Mouse (Mus musculus) stomach, postnatal 0 days (tissue): ENCODE measurements around the gene Maats1.
A peak's percentile ranks its signal among the peaks of the same experiment; 100 is the strongest.

Experiments used
- CTCF ChIP-seq: IDR thresholded peaks from 2 replicates; pipeline ENCODE4 v1.5.1; 2016; ENCODE audit warnings: antibody characterized with exemption, low read depth, mild to moderate bottlenecking, moderate library complexity
- EP300 ChIP-seq: optimal IDR thresholded peaks from 2 replicates; pipeline ENCODE3; 2016; ENCODE audit warnings: antibody characterized with exemption

DNA sequence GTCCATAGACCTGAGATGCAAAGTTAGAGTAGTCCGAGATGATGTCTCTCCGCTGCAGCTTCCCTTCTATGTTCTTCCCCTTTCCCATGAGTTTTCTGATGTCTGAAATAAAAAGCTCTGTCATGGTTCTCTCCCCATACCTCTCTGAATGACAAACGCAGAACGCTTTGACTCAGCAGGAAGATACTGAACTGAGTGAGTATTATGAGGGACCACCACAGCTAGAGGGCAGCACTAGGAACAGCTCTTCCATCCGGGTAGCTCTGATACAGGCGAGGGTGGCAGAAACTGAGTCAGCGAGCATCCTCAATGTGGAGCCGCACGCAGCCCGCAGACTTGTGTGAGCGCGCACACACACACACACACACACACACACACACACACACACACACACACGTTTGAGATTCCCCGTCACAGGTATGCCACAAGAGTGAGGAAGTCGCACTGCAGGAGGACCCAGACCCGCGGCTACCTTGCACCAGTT, 20.4 kb downstream of the Maats1 start:
- TF ChIP-seq CTCF, result peak; percentile 79
- no peak for TF ChIP-seq EP300
